Mouse (Mus musculus): ENCODE measurements around the gene Usp22.

Gene Usp22

DNA sequence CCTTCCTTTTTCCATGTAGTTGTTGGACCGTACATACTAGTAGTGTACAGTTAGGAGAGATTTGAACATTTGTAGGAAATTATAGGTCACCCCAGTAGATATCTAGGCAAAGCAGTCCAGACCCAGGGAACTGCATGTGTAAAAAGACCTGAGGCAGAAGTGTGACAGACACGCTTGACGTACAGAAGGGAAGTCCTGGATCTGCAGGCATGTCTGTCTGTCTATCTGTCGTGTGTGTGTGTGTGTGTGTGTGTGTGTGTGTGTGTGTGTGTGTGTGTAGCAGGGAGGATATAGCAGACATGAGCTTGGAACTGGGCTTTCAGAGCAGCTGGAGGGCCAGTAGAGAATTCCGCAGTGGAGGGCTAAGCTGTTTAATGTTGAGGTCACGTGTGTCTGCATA is 65.1 kb downstream of the Usp22 start:
- in situ Hi-C loops (cut with MboI, MseI) = loop anchor here (5.0 kb wide), 1 partner anchor 33 kb away; no protein-coding TSS in a partner anchor

DNA sequence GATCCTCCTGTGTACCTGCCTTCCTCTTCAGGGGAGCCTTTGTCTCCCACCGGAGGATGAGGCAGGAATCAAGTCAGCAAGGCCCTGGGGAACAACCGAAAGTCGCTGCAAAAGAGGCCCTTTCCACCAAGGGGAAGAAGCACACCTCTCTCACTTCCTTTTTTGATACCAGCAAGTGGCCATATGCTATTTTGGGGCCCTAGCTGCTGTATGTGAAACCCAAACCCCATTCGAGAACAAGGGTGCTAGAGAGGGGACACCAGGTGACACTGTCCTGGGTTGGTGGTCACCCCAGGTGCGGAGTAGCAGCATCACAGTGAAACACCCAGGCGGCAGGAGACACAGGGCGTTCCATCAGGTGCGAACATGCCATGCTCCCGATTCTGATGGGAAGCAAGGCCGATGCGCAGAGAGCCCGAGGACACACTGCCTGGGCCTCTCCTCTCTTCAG is 65.9 kb downstream of the Usp22 start:
- in situ Hi-C loops (cut with MboI, MseI) = loop anchor here (5.0 kb wide), 1 partner anchor 33 kb away; no protein-coding TSS in a partner anchor

DNA sequence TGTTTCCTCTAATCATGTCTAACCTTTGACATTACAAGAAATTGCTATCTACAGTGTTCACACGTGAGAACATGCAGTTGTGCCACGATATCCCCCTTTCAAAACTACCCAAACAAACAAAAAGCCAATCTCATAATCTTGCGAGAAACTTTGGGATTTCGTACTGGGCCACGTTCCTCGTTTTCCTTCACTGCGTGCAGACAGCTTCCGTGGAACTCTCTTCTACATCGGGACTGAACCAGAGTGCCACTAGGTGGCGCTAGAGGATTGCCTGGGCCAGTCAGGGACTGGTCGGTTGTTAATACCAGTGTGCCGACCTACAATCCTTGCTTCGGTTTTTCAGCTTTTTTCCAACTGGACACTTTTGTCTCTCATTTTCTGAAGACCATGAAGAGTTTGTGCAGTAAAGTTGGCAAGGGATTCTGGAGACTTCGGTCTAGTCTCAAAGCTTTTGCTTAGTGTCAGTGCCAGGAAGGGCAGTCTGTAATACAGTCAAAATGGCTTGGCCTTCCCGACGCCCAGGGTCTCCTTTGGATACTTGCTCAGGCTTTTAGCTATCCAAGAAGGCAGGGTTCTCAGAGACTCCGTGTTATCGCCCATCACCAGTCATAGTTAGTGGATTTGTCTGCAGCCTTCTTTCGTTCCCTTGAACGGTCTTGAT is 70.5 kb downstream of the Usp22 start:
- in situ Hi-C loops (cut with MboI, MseI) = no loop called here

DNA sequence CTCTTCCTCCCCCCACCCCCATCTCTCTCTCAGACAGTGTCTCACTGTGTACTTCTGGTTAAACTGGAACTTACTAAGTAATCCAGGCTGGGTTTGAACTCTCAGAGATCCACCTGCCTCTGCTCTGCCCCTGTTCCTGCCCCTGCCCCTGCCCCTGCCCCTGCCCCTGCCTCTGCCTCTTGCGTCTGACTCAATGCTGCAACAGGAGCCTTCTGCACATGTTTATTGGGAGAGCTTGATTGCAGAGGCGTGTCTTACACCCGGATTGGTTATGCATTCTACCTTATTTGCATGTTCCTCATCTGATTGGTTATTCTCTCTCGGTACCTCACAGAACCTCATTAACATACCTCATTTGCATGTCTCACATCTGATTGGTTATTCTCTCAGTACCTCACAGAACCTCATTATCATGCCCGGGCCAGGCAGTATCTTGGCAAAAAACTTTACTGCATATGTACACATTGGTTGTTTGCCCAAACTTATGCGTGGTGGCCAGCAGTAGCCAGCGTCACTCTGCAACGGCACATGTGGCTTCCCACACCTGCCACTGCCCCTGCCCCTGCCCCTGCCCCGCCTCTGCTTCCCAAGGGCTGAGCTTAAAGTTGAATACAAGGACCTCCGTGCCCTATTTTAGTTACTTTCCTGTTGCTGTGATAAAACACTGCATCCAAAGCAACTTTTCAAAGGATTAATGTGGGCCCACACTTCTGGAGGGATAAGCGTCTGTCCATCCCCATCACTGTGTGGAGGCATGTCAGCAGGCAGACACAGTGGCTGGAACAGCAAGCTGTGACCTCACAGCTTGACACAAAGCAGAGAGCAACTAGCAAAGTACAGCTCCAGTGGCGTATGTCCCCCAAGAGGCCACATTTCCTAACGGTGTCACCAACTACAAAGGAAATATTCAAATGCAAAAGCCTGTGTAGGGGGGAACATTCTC is 72.2 kb downstream of the Usp22 start:
- in situ Hi-C loops (cut with MboI, MseI) = no loop called here
